Mouse (Mus musculus) kidney, adult 2 months (tissue): ENCODE data around the gene Psme3. TPM values are rescaled to one million over a fixed set of nuclear protein-coding genes. Genes with fewer than 3 reads are reported as not detected.
A peak's percentile ranks its signal among the peaks of the same experiment; 100 is the strongest.

Source experiments
- DNase-seq: peaks from one replicate; pipeline ENCODE4 v3.0.0; 2021
- H3K27ac ChIP-seq: fragments of 200-500 bp; 2 replicates; pipeline ENCODE4 v1.5.1; 2012; ENCODE audit warnings: low read depth, low read length, control low read depth, inconsistent platforms; ENCODE audit not compliant: insufficient read depth
- H3K27me3 ChIP-seq: fragments of 200-500 bp; replicated peaks from 2 replicates; pipeline ENCODE4 v1.6.1; 2012; ENCODE audit warnings: mild to moderate bottlenecking, moderate library complexity, low read length, inconsistent platforms; ENCODE audit not compliant: control insufficient read depth, insufficient read depth
- H3K36me3 ChIP-seq: fragments of 200-500 bp; 2 replicates; pipeline ENCODE4 v1.6.1; 2012; ENCODE audit warnings: mild to moderate bottlenecking, moderate library complexity, low read length, inconsistent platforms; ENCODE audit not compliant: control insufficient read depth, insufficient read depth
- H3K4me1 ChIP-seq: fragments of 200-500 bp; 2 replicates; pipeline ENCODE4 v1.6.1; 2011; ENCODE audit warnings: low read length; ENCODE audit not compliant: control insufficient read depth, insufficient read depth
- H3K4me3 ChIP-seq: fragments of 200-500 bp; 2 replicates; pipeline ENCODE4 v1.5.1; 2011; ENCODE audit warnings: mild to moderate bottlenecking, low read depth, low read length, control low read depth; ENCODE audit not compliant: insufficient read depth
- CTCF ChIP-seq: fragments of 200-500 bp; conservative IDR thresholded peaks from 2 replicates; pipeline ENCODE4 v1.5.1; 2011; ENCODE audit warnings: low read depth, mild to moderate bottlenecking, control low read depth, low read length, moderate library complexity, mixed read lengths; ENCODE audit not compliant: insufficient read depth, insufficient read length
- POLR2A ChIP-seq: fragments of 200-500 bp; IDR thresholded peaks from one replicate; pipeline ENCODE4 v1.6.1; 2011; ENCODE audit warnings: low read depth, low read length, control low read depth
- WGBS: fragments of 180-500 bp; shearing (Covaris S2); methylation state at CpG from one replicate; pipeline ENCODE4 v1.1.7; 2018; 5-methylcytosine and 5-hydroxymethylcytosine counted together
- polyA plus RNA-seq: library from polyadenylated mRNA; depleted of rRNA; stranded (reverse); fragments of >200 nt; gene quantifications from 2 replicates; pipeline ENCODE4 v1.2.3, GENCODE M21; 2012; rRNA removed

Gene Psme3
- polyA plus RNA-seq, 1 experiment = 75.5 TPM

DNA sequence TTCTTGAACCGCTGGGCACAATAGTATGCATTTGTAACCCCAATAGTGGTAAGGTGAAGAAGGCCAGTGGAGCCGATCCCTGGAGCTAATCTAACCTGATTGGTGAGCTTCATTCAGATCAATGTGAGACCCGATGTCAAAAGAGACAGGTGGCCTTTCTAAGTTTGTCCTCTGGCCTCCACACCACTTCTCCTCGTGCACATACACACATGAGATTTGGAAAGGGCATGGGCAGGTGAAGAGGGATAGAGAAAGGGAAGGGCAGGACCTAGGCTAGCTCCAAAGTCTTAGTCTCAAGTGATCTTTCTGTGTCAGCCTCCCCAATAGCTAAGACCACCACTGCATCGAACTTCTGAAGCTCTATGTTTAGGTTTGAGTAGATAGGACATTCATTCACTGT is 54.1 kb downstream of the Psme3 start:
- peak overlapping the region; percentile 61 for H3K4me3 ChIP-seq
- peaks cover 3% of the 10 kb centered on the region; the same call in 1 of the 2 replicates for H3K4me1 ChIP-seq
- H3K27ac ChIP-seq = peak overlapping the region; percentile 95
- no peaks in the 10 kb centered on the region for H3K27me3 ChIP-seq
- H3K36me3 ChIP-seq = peaks cover 21% of the 10 kb centered on the region; the same call in 1 of the 2 replicates
- TF ChIP-seq CTCF (no peak), POLR2A (no peak)
- DNase-seq = no peak
- 59% methylated on average over 5 of the region's 5 CpGs for WGBS

Other genes starting within 250 kb of the Psme3 start
- gene Naglu, start 246.2 kb upstream of the Psme3 start, polyA plus RNA-seq = 50.6 and 60.6 TPM in 2 replicates
- gene Hsd17b1, start 237.8 kb upstream of the Psme3 start, polyA plus RNA-seq = 0.44 and 0.83 TPM in 2 replicates
- 154 and 200 TPM in 2 replicates for gene Coasy, start 233.6 kb upstream of the Psme3 start, polyA plus RNA-seq
- gene Mlx, start 228.9 kb upstream of the Psme3 start, polyA plus RNA-seq = 56.9 and 67.9 TPM in 2 replicates
- 1.2 and 1.9 TPM in 2 replicates for gene Psmc3ip, start 220.8 kb upstream of the Psme3 start, polyA plus RNA-seq
- gene Retreg3, start 196.3 kb upstream of the Psme3 start, polyA plus RNA-seq = 60.0 and 65.2 TPM in 2 replicates
- gene Tubg1, start 196.3 kb upstream of the Psme3 start, polyA plus RNA-seq = 14.1 and 19.2 TPM in 2 replicates
- 1.4 and 1.8 TPM in 2 replicates for gene Tubg2, start 160.3 kb upstream of the Psme3 start, polyA plus RNA-seq
- 3.4 and 3.6 TPM in 2 replicates for gene Cntnap1, start 145.7 kb upstream of the Psme3 start, polyA plus RNA-seq
- gene Plekhh3, start 144.9 kb upstream of the Psme3 start, polyA plus RNA-seq = 19.3 and 22.7 TPM in 2 replicates
- 0.33 and 0.34 TPM in 2 replicates for gene Ccr10, start 140.8 kb upstream of the Psme3 start, polyA plus RNA-seq
- 44.8 and 48.5 TPM in 2 replicates for gene Ezh1, start 89.8 kb upstream of the Psme3 start, polyA plus RNA-seq
- 75.9 and 86.6 TPM in 2 replicates for gene Ramp2, start 70.2 kb upstream of the Psme3 start, polyA plus RNA-seq
- gene Vps25, start 62.5 kb upstream of the Psme3 start, polyA plus RNA-seq = 112 and 116 TPM in 2 replicates
- gene Wnk4, start 55.6 kb upstream of the Psme3 start, polyA plus RNA-seq = 134 and 160 TPM in 2 replicates
- gene Cntd1, start 37.2 kb upstream of the Psme3 start, polyA plus RNA-seq = 1.3 and 1.6 TPM in 2 replicates
- 540 and 572 TPM in 2 replicates for gene Coa3, start 37.1 kb upstream of the Psme3 start, polyA plus RNA-seq
- 61.9 and 89.5 TPM in 2 replicates for gene Becn1, start 13.9 kb upstream of the Psme3 start, polyA plus RNA-seq
- gene Aoc2, start 8.8 kb downstream of the Psme3 start, polyA plus RNA-seq = 2.6 and 3.1 TPM in 2 replicates
- gene Aoc3, start 14.4 kb downstream of the Psme3 start, polyA plus RNA-seq = 12.5 and 14.8 TPM in 2 replicates
- 322 and 349 TPM in 2 replicates for gene G6pc, start 51.3 kb downstream of the Psme3 start, polyA plus RNA-seq
- gene Aarsd1, start 101.4 kb downstream of the Psme3 start, polyA plus RNA-seq = 26.3 and 29.2 TPM in 2 replicates
- 0.92 and 1.6 TPM in 2 replicates for gene Gm27029, start 108.6 kb downstream of the Psme3 start, polyA plus RNA-seq
- 24.7 and 27.6 TPM in 2 replicates for gene Rundc1, start 108.9 kb downstream of the Psme3 start, polyA plus RNA-seq
- 4.6 and 6.0 TPM in 2 replicates for gene Ptges3l, start 109.1 kb downstream of the Psme3 start, polyA plus RNA-seq
- gene Rpl27, start 126.1 kb downstream of the Psme3 start, polyA plus RNA-seq = 408 and 409 TPM in 2 replicates
- 25.6 and 29.6 TPM in 2 replicates for gene Ifi35, start 132.2 kb downstream of the Psme3 start, polyA plus RNA-seq
- gene Rnd2, start 148.8 kb downstream of the Psme3 start, polyA plus RNA-seq = 14.1 and 15.3 TPM in 2 replicates
- gene Vat1, start 150.0 kb downstream of the Psme3 start, polyA plus RNA-seq = 59.2 and 62.5 TPM in 2 replicates
- gene Brca1, start 235.7 kb downstream of the Psme3 start, polyA plus RNA-seq = 0.12 and 0.16 TPM in 2 replicates
- gene Nbr1, start 235.9 kb downstream of the Psme3 start, polyA plus RNA-seq = 107 and 134 TPM in 2 replicates